Mouse (Mus musculus) thymus, adult 2 months (tissue): ENCODE data around the gene Ttc23.

Source experiments
- CTCF ChIP-seq: fragments of 200-500 bp; IDR thresholded peaks from 2 replicates; pipeline ENCODE4 v1.5.1; 2012; ENCODE audit warnings: mild to moderate bottlenecking, control low read depth, low read length, moderate library complexity, borderline replicate concordance; ENCODE audit not compliant: control insufficient read depth, poor library complexity, insufficient read depth; ENCODE audit errors: extremely low read depth
- POLR2A ChIP-seq: fragments of 200-500 bp; IDR thresholded peaks from 2 replicates; pipeline ENCODE4 v1.6.1; 2012; ENCODE audit warnings: mild to moderate bottlenecking, low read length, control low read depth, moderate library complexity; ENCODE audit not compliant: control insufficient read depth, poor library complexity, insufficient read depth; ENCODE audit errors: extremely low read depth

GRCm38 (mm10) chr7:67717520-67717919 is 70.3 kb downstream of the Ttc23 start:
- TF ChIP-seq CTCF (no peak), POLR2A (no peak)
